Mouse (Mus musculus): ENCODE measurements around the gene Nudt3. TPM values are rescaled to one million over a fixed set of nuclear protein-coding genes. Genes with fewer than 3 reads are reported as not detected.

The Nudt3 gene
- polyA plus RNA-seq, 1 experiment from 2014 or later: 269 TPM

DNA sequence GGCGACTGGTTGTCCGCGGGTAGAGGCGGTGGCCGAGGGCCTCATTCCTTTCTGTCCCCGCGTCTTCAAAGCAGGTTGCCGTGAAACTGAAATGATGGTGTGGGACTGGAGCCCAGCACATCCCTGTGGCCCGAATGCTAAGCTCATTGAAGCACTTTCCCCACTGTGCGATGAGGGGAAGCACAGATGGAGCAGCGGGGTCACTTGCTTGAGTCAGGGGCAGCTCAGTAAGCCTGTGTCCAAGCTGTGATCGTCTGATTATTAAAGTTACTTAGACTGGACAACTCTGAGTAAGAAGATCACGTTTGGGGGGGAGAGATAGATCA is 57.4 kb downstream of the Nudt3 start:
- Histone ChIP-seq H3K4me3 (ENCODE audit: low read length) (peak overlapping the region; percentile 76), H3K4me1 (ENCODE audit: control insufficient read depth, insufficient read depth, low read depth, low read length) (peaks cover 19% of the 10 kb centered on the region), H3K27ac (ENCODE audit: low read depth, low read length) (peak overlapping the region; percentile 75), H3K4me2 (ENCODE audit: low read length) (peak overlapping the region; percentile 90), H3K27me3 (replicated peaks; ENCODE audit: control insufficient read depth, insufficient read depth, low read length) (no peaks in the 10 kb centered on the region), H3K9ac (ENCODE audit: low read depth, low read length) (peak overlapping the region; percentile 74), H3K9me3 (ENCODE audit: control insufficient read depth, low read length) (no peaks in the 10 kb centered on the region), H3K36me3 (ENCODE audit: control insufficient read depth, insufficient read depth, low read length) (0 out of 2 replicates have a peak, but pooled peaks cover 3% of the 10 kb centered on the region)
- WGBS: under 1% methylated on average over 13 of the region's 13 CpGs
- no peak for ATAC-seq

DNA sequence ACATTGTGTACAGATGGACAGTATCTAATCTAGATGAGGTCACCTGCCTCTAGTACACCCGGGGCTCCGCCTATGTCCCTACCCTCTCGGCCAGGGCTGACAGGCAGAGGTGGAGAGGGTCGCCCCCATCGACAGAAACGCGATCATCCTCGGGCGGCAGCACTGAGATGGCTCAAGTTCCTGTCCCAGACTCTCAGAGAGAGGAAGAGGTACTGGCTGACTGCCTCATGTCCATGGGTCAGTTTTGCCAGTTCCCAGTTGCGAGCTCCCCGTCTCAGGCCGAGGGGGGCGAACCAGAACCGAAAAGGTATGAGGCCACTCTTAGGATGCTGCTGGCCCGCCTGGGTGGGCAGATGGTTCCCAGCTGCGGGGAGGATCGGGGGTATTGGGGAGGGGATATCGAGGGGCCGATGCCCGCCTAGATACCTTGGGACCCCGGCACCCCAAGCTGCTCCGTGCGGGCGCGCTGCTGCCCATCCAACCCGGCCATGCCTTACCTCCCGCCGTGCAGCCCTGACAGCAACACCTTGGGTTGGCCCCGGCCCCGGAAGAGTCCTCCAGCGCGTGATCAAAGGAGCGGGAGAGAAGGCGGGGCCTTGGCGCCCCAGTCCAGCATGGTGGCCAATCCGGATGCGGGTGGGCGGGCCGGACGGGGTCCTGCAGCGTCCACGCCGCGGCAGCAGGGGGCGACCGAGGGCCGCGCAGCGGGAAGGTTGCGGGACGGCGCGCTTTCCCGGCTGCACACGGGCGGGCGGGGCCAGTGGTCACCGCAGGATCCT is 57.9 kb downstream of the Nudt3 start, which contains the start of gene AI413582:
Gene AI413582 (minus strand): TSS at position 594 of the 779 bp plus-strand sequence.
- under 1% methylated on average over 48 of the region's 58 CpGs for WGBS
- Histone ChIP-seq H3K27me3 (replicated peaks; ENCODE audit: control insufficient read depth, insufficient read depth, low read length) (no peaks in the 10 kb centered on the region), H3K9ac (ENCODE audit: low read depth, low read length) (peak within 1 kb of the TSS; percentile 81), H3K4me1 (ENCODE audit: control insufficient read depth, insufficient read depth, low read depth, low read length) (peaks cover 19% of the 10 kb centered on the region), H3K4me2 (ENCODE audit: low read length) (peak within 1 kb of the TSS; percentile 90), H3K9me3 (ENCODE audit: control insufficient read depth, low read length) (no peaks in the 10 kb centered on the region), H3K36me3 (ENCODE audit: control insufficient read depth, insufficient read depth, low read length) (0 out of 2 replicates have a peak, but pooled peaks cover 3% of the 10 kb centered on the region), H3K27ac (ENCODE audit: low read depth, low read length) (peak within 1 kb of the TSS; percentile 77), H3K4me3 (ENCODE audit: low read length) (peak within 1 kb of the TSS; percentile 76)
- peak; percentile 95 for ATAC-seq

DNA sequence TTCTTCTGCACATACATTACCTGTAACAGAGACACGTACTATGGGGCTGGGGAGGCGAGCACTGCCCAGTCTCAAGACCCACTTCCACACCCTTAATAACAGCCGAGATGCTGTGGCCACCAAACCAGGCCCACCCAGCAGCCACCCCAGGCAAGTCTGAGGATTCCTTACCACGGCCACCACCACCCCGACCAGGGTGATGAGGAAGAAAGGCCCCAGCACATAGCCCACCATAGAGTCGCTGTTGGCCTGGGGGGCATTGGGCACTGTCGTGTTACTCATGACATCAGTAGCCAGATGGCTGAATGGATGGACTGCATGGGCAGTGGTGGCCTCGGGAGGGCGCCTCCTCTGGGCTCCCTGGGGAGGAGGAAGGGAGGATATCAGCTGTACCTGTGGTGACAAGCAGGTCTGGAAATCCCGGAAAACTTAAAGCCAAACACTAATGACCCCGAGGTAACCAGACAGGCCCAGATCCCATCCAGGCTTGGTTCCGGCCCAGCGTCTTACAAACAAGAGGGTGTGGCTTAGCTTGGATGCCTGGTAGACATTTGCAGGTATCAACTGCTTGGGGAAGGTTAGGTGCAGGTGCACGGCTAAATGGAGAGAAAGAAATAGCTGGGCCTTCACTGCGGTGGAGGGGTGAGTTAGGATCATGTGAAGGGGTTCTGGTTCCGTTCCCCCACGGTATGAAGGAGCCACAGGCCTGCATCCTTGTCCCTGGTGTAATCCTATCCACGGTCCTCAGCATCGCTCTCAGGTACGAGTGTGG is 58.7 kb downstream of the Nudt3 start:
- WGBS: 15% methylated on average over 20 of the region's 20 CpGs
- H3K4me1 ChIP-seq (ENCODE audit: control insufficient read depth, insufficient read depth, low read depth, low read length): peaks cover 19% of the 10 kb centered on the region
- H3K4me3 ChIP-seq (ENCODE audit: low read length): peak overlapping the region; percentile 76
- H3K9me3 ChIP-seq (ENCODE audit: control insufficient read depth, low read length): no peaks in the 10 kb centered on the region
- peak overlapping the region; percentile 77 for H3K27ac ChIP-seq (ENCODE audit: low read depth, low read length)
- no peak for ATAC-seq
- H3K4me2 ChIP-seq (ENCODE audit: low read length): peak overlapping the region; percentile 90
- peak overlapping the region; percentile 81 for H3K9ac ChIP-seq (ENCODE audit: low read depth, low read length)
- 0 out of 2 replicates have a peak, but pooled peaks cover 3% of the 10 kb centered on the region for H3K36me3 ChIP-seq (ENCODE audit: control insufficient read depth, insufficient read depth, low read length)
- no peaks in the 10 kb centered on the region for H3K27me3 ChIP-seq (replicated peaks; ENCODE audit: control insufficient read depth, insufficient read depth, low read length)

DNA sequence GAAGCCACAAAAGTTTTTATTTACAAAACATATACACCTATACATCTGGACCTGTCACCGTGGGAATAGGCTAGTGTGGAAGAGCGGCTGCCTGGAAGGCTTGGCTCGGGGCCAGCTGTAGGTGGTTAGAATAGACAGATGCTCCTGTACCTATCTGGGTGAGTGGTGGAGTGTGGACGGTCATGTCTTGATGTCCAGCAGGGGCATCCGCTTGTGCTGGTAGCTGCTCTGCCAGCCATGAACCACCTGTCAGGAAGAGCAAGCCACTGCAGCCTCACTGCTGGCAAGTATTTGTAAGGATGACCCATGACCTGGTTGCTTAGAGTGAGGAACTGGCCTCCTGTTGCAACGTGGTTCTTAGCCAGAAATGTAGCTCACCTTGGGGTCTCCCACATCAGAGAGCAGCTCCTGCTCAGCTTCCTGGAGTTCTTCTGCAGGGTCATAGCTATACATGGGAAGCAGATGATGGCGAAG is 59.5 kb downstream of the Nudt3 start:
- H3K36me3 ChIP-seq (ENCODE audit: control insufficient read depth, insufficient read depth, low read length): 0 out of 2 replicates have a peak, but pooled peaks cover 3% of the 10 kb centered on the region
- 46% methylated on average over 7 of the region's 7 CpGs for WGBS
- no peak for ATAC-seq
- no peak overlapping the region for H3K27ac ChIP-seq (ENCODE audit: low read depth, low read length)
- no peak overlapping the region for H3K4me2 ChIP-seq (ENCODE audit: low read length)
- H3K9me3 ChIP-seq (ENCODE audit: control insufficient read depth, low read length): no peaks in the 10 kb centered on the region
- no peak overlapping the region for H3K4me3 ChIP-seq (ENCODE audit: low read length)
- no peaks in the 10 kb centered on the region for H3K27me3 ChIP-seq (replicated peaks; ENCODE audit: control insufficient read depth, insufficient read depth, low read length)
- H3K4me1 ChIP-seq (ENCODE audit: control insufficient read depth, insufficient read depth, low read depth, low read length): peaks cover 24% of the 10 kb centered on the region
- H3K9ac ChIP-seq (ENCODE audit: low read depth, low read length): no peak overlapping the region

DNA sequence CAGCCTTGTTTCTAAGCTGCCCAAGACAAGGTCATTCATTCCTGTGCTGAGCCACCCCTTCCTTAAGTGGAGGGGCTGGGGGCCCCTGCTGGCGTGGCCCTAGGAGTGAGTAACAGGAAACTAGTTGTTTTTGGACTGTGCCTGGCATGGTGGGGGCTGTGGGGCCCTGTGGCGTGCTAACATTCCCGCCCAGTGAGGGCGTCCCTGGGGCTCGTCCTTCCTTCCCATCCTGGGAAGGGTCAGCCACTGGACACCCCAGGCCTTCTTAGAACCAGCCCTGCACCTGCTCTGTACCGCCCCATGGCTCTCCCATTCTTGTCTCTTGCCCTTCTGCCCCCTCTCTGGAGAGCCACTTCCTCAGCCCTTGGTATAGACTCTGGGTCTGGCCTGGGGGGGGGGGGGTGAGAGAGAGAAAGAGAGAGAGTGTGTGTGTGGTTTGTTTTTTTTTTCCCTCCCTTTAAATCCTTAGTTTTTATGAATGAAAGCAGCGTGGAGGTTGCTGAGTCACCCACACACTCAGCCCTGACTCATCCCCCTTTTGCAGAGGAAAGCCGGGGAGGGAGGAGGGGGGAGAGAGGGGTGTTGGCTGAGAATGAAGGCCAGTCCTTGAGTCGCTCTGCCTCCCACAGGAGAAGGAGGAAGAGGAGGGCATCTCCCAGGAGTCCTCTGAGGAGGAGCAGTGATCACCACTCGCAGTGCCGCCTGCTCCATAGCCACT is 61.3 kb downstream of the Nudt3 start:
- H3K27me3 ChIP-seq (replicated peaks; ENCODE audit: control insufficient read depth, insufficient read depth, low read length): no peaks in the 10 kb centered on the region

DNA sequence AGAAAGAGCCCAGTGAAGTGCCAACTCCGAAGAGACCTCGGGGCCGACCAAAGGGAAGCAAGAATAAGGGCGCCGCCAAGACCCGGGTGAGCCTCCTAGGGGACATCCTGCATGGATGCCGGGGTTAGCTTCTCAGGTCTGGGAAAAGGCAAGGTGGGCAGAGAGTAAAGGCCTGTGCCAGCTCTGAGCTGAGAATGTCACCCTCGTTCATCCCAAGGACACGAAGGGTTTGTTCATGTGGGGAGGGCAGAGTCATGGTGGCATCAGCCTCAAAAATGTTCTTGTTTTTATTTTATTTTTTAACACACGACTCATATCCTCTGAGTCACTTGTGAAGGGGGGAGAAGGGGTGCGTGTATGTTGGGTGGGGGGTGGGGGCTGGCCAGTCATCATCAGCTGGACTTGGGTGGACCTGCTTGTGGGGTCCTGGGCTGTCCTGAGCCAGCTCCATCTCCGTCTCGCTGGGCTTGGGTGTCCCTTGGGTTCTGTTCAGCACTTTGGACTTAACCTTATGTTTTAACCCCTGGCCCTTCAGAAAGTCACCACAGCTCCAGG is 62.3 kb downstream of the Nudt3 start:
- no peaks in the 10 kb centered on the region for H3K9me3 ChIP-seq (ENCODE audit: control insufficient read depth, low read length)
- H3K4me1 ChIP-seq (ENCODE audit: control insufficient read depth, insufficient read depth, low read depth, low read length): peaks cover 28% of the 10 kb centered on the region
- H3K27me3 ChIP-seq (replicated peaks; ENCODE audit: control insufficient read depth, insufficient read depth, low read length): no peaks in the 10 kb centered on the region
- 86% methylated on average over 13 of the region's 13 CpGs for WGBS
- H3K9ac ChIP-seq (ENCODE audit: low read depth, low read length): no peak overlapping the region
- no peak overlapping the region for H3K27ac ChIP-seq (ENCODE audit: low read depth, low read length)
- 0 out of 2 replicates have a peak, but pooled peaks cover 3% of the 10 kb centered on the region for H3K36me3 ChIP-seq (ENCODE audit: control insufficient read depth, insufficient read depth, low read length)
- no peak overlapping the region for H3K4me2 ChIP-seq (ENCODE audit: low read length)
- ATAC-seq: no peak
- no peak overlapping the region for H3K4me3 ChIP-seq (ENCODE audit: low read length)

More for the DNA sequence above, 61.3 kb downstream of the Nudt3 start:
- Histone ChIP-seq H3K4me1 (ENCODE audit: control insufficient read depth, insufficient read depth, low read depth, low read length) (peaks cover 37% of the 10 kb centered on the region), H3K27ac (ENCODE audit: low read depth, low read length) (no peak overlapping the region), H3K4me2 (ENCODE audit: low read length) (no peak overlapping the region), H3K36me3 (ENCODE audit: control insufficient read depth, insufficient read depth, low read length) (0 out of 2 replicates have a peak, but pooled peaks cover 3% of the 10 kb centered on the region), H3K4me3 (ENCODE audit: low read length) (no peak overlapping the region), H3K9ac (ENCODE audit: low read depth, low read length) (no peak overlapping the region), H3K9me3 (ENCODE audit: control insufficient read depth, low read length) (no peaks in the 10 kb centered on the region)
- 53% methylated on average over 9 of the region's 11 CpGs for WGBS
- ATAC-seq: no peak

DNA sequence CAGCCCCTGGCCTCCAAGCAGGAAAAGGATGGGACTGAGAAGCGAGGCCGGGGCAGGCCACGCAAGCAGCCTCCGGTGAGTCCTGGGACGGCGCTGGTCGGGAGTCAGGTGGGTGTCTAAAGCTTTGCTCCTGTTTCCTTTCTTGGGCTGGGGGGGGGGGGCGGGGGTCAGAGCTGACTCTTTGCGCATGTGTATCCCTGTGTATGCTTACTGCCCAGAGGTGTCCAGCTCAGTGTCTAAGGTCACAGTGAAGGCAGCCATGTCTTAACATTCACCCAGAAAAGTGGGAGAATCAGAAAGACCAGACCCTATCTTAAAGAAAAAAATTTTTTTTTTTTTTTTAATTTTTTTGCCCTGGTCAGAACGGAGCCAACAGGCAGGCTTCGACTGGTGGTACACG is 63.7 kb downstream of the Nudt3 start:
- Histone ChIP-seq H3K27me3 (replicated peaks; ENCODE audit: control insufficient read depth, insufficient read depth, low read length) (peaks cover 8% of the 10 kb centered on the region), H3K9me3 (ENCODE audit: control insufficient read depth, low read length) (no peaks in the 10 kb centered on the region), H3K36me3 (ENCODE audit: control insufficient read depth, insufficient read depth, low read length) (0 out of 2 replicates have a peak, but pooled peaks cover 3% of the 10 kb centered on the region), H3K9ac (ENCODE audit: low read depth, low read length) (no peak overlapping the region), H3K4me3 (ENCODE audit: low read length) (no peak overlapping the region), H3K4me2 (ENCODE audit: low read length) (no peak overlapping the region), H3K4me1 (ENCODE audit: control insufficient read depth, insufficient read depth, low read depth, low read length) (peaks cover 28% of the 10 kb centered on the region), H3K27ac (ENCODE audit: low read depth, low read length) (no peak overlapping the region)
- no peak for ATAC-seq
- WGBS: 76% methylated on average over 10 of the region's 12 CpGs

DNA sequence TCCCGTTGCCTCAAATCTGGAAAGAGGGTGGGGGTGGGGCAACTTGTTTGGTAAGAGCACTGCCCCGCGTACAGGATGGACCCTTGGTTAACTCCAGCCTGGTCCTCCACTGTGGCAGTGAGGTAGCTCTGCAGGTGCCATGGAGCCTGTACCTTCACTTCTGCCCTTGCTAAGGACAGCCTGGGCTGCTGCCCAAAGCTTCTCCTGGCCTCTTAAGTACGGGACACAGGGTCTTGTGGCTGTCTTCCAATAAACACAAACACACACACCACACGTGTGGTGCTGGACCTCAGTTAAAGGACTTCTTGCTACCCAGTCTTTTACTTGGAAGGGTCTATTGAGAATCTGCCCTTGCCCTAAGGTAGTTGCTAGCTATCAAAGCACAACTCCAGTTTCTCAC is 64.5 kb downstream of the Nudt3 start:
- peaks cover 24% of the 10 kb centered on the region for H3K4me1 ChIP-seq (ENCODE audit: control insufficient read depth, insufficient read depth, low read depth, low read length)
- H3K27me3 ChIP-seq (replicated peaks; ENCODE audit: control insufficient read depth, insufficient read depth, low read length): peaks cover 8% of the 10 kb centered on the region
- H3K4me2 ChIP-seq (ENCODE audit: low read length): peak overlapping the region; percentile 91
- H3K4me3 ChIP-seq (ENCODE audit: low read length): peak overlapping the region; percentile 75; the same call in 1 of the 2 replicates
- no peak overlapping the region for H3K27ac ChIP-seq (ENCODE audit: low read depth, low read length)
- WGBS: 9% methylated on average over 5 of the region's 5 CpGs
- no peak for ATAC-seq
- H3K36me3 ChIP-seq (ENCODE audit: control insufficient read depth, insufficient read depth, low read length): 0 out of 2 replicates have a peak, but pooled peaks cover 3% of the 10 kb centered on the region
- H3K9ac ChIP-seq (ENCODE audit: low read depth, low read length): no peak overlapping the region
- no peaks in the 10 kb centered on the region for H3K9me3 ChIP-seq (ENCODE audit: control insufficient read depth, low read length)
